Mouse (Mus musculus) thymus, postnatal 10 days (tissue): Measurements from ENCODE around the gene Akap7.

Source experiments
- DNase-seq, 2 experiments: peaks; one replicate each; pipeline ENCODE4 v3.0.0; 2021; ENCODE audit warnings: low spot score in 2 of 2

Akap7 gene

DNA sequence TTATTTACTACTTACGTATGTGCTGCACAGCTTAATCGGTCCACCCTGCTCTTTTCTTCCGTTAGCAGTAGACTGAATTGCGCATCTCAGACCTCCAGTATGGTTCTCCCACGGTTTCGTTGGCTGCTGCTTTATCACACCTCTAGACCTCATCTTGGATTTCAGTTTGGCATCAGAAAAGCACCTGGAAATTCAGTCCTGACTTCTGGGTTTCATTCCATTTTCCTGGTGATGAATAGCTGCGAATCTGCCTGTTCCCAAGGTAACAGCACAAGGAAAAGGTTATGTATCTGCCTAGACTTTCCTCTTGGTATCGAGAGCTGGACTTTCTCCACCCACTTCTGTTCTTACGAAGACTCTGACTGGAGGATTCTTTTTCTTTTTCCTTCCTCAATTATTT is at the start of gene Akap7:
Akap7 (minus strand) TSS at position 101 of the 400 bp plus-strand sequence.
- no peak for DNase-seq

DNA sequence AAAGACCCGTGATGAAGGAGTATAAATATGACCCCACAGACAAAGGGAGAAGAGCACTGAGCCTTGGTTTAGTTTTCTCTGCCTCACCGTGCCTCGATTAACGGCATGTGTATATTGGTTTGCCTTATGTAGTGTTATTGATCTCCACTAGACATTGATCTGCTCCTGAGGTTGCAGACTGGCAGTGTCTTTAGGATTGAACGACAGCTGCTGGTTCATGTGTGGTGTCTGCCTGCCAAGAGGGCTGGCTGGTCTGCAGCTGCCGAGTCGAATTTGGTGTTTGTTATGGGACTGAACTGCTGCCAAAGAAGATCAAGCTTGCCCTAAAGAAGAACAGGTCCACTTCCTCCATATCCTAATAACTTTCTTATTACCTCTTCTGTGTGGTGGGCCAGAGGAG is 46.7 kb upstream of the Akap7 start:
- DNase-seq: no peak

DNA sequence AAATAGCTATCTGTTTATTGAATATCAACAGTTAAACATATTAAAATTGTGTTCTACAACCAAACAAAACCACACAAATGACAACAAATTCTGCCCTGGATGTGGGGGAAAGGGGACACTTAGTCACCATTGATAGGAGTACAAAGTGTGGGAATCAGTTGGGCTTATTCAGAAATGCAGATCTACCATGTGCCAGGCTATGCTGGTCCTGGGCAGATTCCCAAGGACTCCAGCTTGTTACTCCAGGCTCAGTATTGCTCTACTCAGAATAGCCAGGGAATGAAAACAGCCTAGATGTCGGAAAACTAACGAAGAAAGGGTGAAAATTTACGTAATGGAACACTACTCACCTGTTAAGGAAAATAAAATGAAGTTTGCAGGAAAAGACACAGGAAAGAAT is 46.3 kb upstream of the Akap7 start:
- no peak for DNase-seq

DNA sequence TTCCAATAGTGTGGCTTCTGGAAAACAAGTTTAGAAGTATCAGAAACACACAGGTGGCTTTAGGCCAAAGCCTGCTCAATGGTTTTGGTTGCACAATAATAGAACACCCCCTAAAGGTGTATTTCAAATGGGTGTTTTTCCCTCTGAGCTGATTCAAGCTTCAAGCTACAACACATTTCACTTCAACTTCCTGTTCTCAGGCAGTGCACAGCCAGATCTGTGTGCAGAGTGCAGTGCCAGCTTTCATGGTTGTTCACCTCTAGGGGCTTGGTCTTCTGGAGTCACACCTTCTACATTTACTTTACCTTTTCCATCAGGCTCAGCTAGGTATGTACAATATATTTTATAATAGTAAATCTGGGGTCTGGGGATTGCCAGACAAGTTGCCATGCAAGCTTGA is 35.1 kb upstream of the Akap7 start:
- no peak for DNase-seq

DNA sequence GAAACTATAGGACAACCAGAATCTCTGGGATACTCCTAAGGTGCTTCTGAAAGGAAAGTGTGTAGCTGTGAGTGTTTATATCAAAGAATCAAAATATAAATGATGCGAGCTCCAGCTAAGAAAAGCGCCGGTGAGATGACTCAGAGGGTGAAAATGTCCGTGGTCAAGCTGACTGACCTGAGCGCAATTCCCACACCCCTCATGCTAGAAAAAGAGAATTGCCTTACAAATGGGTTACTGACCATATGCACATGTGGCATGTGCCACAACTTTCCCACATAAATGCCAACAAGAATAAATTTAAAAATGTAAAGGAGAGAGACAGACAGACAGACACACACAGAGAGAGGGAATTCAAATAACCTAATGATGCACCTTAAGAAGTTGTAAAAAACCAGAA is 33.0 kb upstream of the Akap7 start:
- DNase-seq: no peak

DNA sequence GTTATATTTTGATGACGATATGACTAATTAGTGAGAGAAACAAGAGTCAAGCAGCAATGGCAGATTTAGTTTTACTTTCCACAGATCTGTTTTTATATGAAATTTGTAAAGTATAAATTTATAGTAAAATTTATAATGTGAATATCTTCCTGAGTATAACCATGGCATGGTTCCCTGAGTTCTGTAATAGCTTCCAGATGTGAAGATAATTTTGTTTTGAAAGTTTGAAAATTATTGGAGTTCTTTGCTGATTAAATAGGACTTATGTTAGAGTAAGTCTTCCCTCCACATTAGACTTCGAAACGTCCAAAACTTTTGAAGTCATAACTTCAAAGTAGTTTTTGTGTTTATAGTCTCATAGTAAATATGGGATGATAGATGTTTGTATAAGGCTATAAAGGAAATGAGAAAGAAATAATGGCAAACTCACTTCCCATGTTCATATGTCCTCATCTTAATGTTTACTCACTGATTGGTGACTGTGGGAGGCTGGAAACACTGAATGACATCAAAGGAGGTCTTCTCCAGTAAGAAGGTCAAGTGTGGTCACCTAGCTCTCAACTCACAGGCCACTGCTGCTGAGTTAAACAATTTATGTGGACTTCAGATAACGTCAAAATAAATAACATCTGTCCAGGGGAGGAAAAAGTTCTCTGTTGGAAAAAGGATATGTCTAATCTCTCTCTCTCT is 25.9 kb upstream of the Akap7 start:
- no peak for DNase-seq

DNA sequence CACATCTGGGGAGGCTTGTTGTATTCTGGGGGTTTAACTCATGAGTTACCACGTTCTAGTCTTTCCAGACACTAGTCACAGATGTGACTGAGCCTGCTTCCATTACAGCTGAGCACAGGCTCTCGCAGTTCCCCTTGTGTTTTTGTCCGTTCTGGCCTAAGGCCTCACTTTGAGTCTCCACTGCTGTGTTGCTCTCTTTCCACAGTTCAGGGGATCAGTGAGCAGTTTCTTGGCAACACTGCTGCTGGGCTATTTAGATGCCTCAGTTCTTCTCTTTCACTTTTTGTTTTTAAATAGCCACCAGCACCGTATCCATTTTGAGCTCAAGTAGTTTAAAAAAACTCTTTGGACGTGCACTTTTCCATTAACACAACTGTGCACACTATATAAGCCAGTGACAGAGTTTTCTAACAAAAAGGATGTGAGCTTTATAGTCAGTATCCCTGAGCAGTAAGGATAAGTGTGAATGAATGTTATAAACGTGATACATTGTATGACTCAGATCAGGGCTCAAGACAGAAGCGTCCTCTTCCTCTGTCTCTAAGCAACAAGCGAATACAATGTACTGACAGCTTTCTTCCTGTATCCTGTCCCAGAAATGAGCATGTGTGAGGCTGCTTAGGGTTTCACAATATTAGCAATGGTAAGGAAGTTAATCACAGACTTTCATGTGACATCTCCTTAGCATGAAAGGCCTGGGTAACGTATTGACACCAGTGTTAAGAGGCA is 23.8 kb upstream of the Akap7 start:
- DNase-seq: no peak

DNA sequence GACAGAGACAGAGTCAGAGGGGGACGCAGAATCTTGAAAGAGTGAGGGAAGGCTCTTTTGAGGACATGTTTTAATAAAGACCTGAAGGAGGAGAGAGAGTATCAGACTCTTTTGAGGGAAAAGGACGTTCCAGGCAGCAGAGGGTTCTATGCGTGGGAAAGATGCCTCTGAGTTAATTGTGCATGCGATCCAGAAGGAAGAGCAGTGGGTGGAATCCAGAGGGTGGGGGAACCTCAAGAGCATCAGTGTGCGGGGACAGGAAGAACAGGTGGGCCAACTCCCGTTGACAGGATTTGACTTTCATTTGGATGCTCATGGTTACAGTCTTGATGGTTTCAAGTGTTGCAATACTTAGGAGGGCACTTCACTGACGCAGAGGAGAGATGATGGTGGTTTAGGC is 22.4 kb upstream of the Akap7 start:
- DNase-seq: no peak

DNA sequence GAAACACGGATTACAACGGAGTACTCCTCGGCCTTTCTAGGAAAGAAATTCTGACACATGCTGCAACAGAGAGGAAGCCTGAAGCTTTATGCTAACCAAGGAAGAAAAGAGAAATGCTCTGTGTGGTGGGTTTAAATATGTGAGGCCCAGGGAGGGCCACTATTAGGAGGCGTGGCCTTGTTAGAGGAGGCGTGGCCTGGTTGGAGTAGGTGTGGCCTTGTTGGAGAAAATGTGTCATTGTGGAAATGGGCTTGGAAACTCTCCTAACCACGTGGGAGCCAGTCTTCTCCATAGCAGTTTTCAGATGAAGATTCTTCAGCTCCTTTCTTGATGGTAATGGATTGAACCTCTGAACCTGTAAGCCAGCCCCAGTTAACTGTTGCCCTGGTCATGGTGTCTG is 19.8 kb upstream of the Akap7 start:
- DNase-seq: no peak

DNA sequence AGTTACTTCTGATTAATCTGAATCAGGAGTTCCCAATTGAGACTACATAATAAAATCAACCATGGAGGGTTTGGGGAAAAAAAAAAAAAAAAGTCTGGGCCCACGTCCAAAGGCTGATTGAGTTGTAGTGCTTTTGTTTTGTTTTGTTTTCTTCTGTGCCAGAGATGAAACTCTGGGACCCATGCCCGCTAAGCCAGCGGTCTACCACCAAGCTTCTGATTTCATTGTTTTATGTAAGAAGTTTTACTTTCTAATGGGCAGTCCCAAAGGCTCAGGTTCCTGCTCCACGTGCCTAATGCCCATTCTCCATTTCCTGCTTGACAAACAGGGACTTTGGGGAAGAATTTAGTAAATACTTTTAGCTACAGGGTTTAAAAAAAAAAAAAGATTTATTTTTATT is 18.0 kb upstream of the Akap7 start:
- DNase-seq: no peak

DNA sequence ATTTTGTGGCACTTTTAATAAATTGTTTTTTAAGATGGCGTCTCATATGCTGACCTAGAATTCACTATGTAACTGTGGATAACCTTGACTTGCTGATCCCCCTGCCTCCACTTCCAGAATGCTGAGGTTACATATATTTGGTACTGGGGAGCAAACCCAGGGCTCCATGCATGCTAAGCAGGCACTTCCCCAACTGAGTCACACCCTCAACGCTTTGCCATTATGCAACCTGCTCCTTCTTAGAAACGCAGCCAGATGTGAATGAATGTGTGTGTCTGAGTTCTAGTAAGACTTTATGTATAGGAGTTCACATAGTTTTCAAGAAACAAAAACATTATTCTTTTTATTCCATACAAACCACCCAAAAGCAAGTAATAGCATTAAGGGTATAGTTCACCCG is 13.5 kb upstream of the Akap7 start:
- DNase-seq: no peak

DNA sequence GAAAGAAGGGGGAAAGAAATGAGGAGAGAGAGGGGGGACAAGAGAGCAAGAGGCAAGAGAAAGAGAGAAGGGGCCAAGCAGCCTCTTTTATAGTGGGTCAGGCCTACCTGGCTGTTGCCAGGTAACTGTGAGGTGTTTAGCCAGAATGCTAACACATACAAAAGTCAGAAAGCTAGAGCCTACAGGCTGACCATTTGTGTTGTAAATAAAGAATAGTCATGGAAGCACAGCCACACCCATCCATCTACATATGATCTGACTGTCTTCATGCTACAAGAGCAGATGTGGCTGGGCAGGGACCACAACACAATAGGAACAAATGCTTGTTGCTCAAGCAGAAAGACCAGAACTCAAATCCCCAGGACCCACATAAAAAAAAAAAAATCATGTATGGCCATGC is 11.9 kb upstream of the Akap7 start:
- no peak for DNase-seq

DNA sequence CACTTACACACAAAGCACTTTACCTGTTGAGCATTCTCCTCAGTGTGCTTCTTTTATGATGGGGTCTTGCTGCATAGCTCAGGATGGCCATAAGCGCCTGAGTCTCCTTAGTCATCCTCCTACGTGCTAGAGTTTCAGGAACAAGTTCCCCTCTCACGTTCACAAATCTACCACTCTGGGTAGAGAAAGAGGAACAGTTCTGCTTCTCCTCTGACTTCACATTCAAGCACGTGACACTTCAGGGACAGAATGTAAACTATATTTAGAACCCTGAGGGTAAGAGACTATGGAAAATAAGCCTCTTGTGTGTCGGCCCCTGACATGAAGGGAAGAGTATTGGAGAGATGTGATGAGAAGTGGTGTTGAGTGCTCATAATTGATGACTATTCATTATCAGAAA is 10.7 kb upstream of the Akap7 start:
- no peak for DNase-seq

DNA sequence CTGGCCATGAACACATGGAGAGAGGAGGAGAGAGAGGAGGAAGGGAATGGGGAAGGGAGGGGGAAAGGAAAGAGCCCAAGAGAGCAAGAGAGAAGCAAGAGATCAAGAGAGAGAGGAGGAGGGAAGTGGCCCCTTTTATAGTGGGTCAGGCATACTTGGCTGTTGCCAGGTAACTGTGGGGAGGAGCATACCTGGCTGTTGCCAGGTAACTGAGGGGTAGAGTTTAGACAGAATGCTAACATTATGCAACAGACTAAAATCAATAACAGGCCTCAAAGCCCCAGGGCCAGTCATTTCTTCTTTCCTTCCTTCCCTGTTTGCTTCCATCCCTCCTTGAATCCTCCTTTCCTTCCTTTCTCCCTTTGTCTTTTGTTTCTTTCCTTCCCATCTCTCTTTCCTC is 10.0 kb upstream of the Akap7 start:
- no peak for DNase-seq

DNA sequence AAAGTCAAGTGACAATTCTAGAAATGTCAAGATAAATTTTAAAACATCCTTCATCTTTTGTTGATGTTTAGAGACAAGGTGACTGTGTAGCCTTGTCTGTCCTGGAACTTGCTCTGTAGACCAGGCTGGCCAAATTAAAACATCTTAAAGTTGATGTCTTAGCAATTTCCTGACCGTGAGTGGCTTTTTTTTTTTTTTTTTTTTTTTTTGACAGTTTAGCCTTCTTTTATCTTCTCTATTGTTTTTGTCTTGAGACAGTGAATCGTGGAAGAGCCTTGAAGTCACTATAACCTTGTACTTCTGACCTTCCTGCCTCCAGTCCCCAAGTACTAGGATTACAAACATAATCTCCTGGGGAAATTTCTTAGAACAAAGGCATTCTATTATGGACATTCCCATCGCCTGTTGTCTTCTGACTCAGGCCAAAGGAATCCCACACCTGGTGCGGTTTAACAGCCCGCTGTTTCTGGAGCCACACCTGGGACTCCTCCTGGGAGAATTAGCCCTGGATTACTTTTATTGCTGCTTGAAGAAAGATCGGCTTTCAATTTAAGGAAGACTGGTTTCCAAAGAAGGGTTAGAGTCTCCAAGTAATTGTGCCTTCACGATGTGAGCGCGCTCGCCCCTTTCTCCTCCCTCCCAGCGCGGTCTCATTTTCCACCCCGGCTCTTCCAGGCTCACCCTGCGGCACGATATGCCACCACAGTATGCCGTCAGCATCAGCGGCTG is 6.3 kb upstream of the Akap7 start:
- no peak for DNase-seq

DNA sequence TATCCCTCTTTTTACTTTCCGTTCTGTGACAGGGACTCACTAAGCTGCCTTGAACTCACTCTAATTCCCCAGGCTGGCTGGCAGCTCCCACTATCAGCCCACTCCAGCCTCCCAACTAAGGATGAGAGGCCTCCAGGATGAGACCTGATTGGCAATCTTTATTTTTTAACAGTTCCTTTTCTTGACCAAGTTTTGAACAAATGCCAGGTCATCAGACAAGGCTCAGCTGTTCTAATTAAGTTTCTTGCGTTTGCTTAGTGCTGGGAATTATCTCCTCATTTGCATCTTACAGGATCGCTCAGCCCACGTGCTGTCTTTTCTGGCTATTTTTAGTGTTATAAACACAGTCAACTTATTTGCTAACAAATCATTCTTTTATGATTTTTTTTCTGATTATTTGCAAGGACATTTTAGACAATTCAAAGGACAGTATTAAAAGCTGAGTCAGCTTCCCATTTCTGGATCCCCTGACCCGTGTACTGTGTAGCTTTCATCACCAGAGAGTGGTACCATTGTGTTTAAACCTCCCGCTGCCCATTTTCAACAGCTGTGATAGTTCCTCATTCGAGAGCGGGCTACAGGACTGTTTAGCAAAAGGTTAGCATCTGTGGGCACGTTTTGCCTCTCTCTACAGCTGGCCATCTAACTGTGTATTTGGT is 4.0 kb upstream of the Akap7 start:
- no peak for DNase-seq

DNA sequence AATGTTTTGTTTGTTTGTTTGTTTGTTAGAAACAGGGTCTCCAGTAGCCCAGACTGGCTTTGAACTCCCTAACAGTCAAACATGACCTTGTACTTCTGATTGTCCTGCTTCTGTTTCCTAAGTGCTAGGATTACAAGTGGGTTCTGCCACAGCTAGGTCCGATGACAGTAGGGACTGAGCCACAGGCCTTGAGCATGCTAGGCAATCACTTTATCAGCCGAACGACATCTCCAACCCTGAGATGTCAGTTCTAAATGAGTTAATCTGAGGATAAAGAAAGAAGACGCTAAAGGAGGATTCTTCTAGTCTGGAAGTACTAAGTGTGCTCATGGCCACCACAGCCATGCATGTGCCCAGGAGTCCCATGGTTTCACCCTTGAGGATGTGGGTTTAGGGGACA is 3.1 kb upstream of the Akap7 start:
- no peak for DNase-seq

DNA sequence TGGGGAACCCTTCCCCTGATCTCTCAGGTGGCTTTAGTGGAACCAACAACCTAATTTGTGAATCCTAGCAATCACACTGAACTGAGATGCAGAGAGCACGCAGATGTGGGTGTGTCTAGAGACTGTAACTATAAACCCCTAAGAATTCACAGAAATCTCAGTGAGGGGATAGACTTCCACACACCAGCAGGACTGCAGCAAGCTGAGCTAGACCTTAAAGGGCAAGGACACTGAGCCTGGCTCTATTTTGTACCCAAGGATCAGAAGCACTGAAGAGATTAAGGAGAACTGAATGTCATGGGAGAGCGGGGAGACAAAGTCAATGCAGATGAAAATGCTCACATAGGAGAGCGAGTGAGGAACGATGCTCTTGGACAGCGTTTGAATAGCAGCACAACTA is 2.3 kb upstream of the Akap7 start:
- DNase-seq: no peak

DNA sequence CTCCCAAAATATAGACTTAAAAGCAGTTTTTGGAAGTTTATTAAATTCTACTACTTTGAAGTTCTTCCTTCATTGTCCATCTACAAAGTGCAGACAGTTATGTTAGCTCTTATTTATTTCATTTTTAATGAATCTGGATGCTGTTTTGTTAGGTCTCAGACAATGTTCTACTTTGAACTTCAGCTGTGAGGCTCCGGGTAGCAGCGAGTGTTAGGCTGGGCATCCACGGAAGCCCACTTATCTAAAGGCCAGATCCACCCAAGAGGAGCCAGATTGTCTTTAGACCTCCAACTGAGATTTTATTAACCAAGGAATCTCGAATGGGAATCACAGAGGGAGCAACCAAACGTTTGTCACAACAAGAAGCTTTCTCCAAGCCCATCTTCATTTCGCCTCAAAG is 2.5 kb downstream of the Akap7 start:
- no peak for DNase-seq

DNA sequence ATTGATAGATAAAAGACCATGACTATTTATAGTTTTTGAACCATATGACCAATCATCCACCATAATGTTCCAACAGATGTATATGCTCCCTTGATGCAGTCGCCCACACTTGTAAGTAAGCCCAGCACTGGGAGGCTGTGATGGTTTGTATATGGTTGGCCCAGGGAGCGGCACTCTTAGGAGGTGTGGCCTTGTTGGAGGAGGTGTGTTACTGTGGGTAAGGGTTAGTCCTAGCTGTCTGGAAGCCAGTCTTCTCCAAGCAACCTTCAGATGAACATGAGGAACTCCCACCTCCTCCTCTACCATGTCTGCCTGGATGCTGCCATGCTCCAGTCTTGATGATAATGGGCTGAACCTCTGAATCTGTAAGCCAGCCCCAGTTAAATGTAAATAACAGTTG is 3.1 kb downstream of the Akap7 start:
- DNase-seq: no peak

DNA sequence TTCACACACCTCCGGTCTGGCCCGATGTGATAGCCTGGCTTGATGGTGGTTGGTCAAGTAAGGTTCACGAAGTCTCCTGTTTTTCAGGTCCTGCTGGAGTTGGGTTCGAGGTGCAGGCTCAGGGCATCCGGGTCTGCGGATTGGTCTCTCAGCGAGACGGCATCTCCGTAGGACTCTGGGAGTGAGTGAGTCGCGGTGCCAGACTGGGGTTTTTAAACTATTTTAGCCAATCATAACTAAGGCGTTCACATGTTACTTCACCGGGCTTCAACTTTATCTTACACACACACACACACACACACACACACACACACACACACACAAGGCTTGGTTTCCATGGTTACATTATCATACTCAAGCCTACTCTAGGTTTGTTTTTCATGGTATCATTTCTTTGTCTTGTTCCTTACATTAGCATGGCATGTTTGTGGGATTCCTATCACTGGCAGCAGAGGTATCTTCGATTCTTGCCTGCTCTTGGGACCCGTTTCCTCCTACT is 8.6 kb downstream of the Akap7 start:
- no peak for DNase-seq

DNA sequence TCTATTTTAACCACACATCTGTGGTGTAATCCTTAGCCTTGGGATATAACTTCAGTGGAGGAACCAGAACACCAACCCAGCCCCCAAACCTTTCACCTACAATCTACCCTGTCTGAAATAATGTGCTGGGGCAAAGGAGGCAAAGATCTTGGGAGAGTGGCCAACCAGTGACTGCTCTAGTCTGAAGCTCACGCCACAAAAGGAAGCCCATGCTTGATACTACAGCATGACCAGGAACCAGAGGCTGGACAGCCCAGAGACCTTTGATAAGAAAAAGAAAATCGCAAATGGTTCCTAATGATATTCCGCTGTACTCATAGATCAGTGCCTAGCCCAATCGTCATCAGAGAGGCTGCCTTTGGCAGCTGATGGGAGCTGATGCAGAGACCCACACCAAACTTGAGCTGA is 9.4 kb downstream of the Akap7 start:
- DNase-seq: no peak
